Mouse (Mus musculus) left cerebral cortex, postnatal 25 days (tissue): ENCODE data around the gene Guca1a. TPM values are rescaled to one million over a fixed set of nuclear protein-coding genes. Genes with fewer than 3 reads are reported as not detected.
A peak's percentile ranks its signal among the peaks of the same experiment; 100 is the strongest.
"Not testable (repeated sequence)": the region's sequence is repeated elsewhere in the genome, so short reads cannot be mapped to it uniquely, and the experiment has no call there.

Source experiments
- DNase-seq, 2 experiments: peaks; one replicate each; pipeline ENCODE4 v3.0.0; 2022; ENCODE audit warnings: low spot score in 2 of 2, mixed read lengths in 1 of 2
- intact Hi-C: fragments of 180-260 bp; cut with DNase I; formaldehyde crosslinking; loops from one replicate; pipeline ENCODE4 v1.15.1; 2025
- total RNA-seq, 2 experiments: library from RNA; stranded (reverse); gene quantifications; 2 replicates each; pipeline ENCODE4 v1.2.3; 2021

The Guca1a gene
- not detected for total RNA-seq

GRCm38 (mm10) chr17:47400451-47400850, at the start of gene Guca1a:
Gene Guca1a (minus strand): TSS chr17:47400584.
- no peak for DNase-seq
- intact Hi-C loops: no loop called here

- no peak for DNase-seq
- intact Hi-C loops: no loop called here
These were observed 49.0 kb upstream of the Guca1a start for GRCm38 (mm10) chr17:47449432-47449831.

DNA sequence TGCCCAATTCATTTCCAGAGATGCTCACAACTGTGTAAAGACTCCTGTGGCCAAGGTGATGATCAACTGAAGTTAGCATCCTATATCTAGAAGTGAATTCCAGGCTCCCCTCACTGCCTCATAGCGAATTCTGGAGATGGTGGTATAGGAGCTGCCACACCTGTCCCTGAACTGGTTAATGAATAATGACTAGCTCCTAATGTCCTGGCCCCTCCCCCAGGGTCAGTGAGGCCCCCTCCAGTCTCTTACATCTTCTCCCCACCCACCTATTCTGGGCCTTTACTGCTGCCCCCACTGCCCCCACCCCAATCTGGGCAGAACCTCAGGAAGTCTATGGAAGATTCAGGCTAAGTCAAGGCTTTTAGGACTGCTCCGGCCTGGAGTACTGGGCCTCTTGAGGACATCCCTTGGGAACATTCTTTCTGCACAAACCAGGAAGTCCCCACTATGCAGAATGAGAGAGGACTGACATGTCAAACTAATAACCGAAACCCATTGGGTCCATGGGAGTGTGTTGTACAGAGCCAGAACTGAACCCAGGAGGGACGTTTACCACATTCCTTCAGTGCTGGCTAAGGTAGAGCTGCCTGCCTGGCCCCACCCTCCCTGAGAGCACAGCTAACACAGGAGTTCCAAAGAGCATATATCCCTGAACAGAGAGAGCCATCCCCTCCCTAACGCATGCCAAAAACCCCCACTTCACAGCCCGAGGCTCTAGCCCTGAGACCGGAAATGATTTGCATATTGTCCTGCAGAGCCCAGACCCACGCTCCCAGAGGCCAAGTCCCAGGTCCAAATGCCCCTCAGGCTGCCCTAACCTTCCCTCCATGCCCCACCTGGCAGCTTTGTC, 48.4 kb upstream of the Guca1a start:
- intact Hi-C loops: no loop called here
- no peak for DNase-seq

GRCm38 (mm10) chr17:47446561-47446960, 46.2 kb upstream of the Guca1a start:
- no peak for DNase-seq
- intact Hi-C loops: no loop called here

DNA sequence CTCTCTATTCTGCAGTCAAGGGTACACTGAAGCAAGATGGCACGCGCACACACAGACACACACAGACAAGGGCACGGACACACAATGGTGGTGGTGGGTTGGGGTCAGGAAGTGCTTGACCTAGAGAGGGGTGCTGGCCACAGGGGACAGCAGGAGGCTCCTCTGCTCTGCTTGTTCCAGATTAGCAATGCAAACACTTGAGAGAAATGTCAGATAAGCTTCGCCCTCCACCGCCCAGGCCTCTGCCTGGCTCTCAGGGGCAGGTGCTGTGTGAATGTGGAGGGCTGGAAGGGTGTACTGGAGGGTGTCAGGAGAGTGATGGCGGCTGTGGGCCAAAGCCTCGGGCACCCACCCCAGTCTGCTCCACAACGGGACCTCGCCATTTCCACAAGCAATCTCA, 45.6 kb upstream of the Guca1a start:
- DNase-seq: no peak
- intact Hi-C loops: no loop called here

DNA sequence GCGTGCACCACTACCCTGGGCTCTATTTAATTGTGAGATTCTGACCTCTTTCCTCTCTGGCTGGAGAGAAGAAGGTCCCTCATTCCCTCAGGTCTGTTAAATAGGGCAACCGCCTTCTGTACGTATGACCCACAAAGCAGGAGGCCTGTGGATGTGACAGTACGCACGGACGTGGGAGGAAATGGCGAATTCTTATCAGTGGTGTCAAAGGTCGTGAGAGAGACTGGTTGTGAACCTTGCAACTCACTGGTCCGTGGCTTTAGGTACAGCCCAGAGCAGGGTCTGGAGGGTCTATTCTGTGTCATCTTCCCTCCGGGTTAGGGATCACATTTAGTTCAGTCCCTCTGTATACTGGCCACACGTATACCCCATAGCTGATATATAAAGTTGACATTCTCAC, 45.1 kb upstream of the Guca1a start:
- DNase-seq: no peak

GRCm38 (mm10) chr17:47444113-47444512, 43.7 kb upstream of the Guca1a start:
- no peak for DNase-seq
- intact Hi-C loops: no loop called here

More for the DNA sequence above, 45.1 kb upstream of the Guca1a start:
- intact Hi-C loops: no loop called here

- DNase-seq: no peak
- intact Hi-C loops: no loop called here
These were observed 41.9 kb upstream of the Guca1a start for GRCm38 (mm10) chr17:47442271-47442670.

DNA sequence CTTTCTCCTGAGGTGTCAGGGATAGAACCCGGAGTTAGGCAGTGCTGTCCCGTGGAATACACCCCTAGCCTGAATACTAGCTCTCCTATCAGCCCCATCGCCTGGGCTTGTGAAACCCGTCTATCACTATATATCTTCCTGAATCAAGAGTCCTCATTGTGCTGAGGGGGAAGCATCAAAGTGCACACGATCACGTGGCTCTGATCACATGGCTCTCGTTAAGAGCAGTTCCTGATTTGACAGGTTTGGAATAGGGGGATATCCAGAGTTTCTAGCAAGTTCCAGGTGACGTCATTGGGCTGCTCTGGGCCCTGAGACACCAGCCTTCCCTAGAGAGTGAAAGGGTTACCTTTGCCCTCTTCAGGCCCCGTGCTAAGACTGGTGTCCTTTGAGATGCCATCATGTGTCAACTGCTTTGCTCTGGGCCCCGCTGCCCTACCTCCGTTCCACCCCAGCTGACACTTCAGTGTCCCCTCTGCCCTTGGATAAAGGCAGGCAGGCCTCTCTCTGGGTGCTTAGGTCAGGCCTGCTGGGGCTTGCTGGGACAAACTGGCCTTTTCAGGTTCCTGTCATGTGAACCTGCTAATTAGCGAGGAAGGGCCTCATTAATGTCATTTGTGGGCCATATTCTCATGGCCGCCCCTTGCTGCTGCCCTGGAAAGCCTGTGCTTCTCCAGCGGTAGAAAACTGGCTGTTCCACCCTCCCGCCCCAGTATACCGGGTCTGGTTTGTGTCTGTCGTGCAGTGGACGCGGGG, 41.1 kb upstream of the Guca1a start:
- intact Hi-C loops: no loop called here
- DNase-seq: no peak

DNA sequence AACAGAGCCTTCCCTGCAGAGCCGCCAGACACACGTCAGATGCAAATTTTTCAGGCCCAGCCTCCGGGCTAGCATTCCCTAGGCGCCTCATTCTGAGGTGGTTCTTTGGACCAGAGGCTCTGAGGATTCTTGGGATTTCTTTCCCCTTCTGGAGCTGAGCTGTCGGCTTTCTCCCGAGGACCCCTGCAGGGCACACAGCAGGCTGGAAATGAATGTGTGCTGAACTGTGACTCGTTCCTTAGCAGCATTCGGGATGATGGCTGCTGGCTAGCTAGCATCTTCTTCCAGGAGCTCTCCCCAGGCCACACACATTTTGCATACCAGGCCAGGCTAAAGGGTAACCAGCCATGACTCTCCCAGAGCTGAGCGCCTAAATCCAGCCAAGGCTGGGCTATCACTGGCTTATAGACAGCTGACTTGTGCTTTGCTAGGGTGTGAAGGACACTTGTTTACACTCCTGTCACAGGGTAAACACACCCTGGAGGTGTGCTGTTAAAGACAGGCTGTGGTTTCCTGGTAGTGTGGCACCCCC, 40.0 kb upstream of the Guca1a start:
- intact Hi-C loops: no loop called here
- DNase-seq: no peak

- DNase-seq: no peak
- intact Hi-C loops: no loop called here
These were observed 39.1 kb upstream of the Guca1a start for GRCm38 (mm10) chr17:47439396-47440028.

DNA sequence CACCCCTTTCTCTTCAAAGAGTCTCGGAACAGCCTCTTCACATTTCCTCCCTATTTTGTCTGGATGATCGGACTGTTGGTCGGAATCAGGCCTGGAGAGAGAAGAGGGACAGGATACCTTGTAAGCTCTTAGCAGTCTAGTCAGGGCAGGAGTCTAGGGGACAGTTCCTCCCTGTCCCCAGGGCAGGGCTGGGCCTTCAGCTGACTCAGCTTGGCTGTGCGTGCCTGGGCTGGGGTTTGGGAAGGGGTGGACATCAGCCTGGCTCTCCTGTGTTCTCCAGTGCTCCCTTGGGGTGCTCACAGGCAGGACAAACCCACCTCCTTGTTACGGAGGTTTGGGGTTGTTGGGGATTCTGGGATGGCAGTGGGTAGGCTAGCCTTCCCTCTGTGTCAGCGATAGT, 38.2 kb upstream of the Guca1a start:
- intact Hi-C loops: no loop called here
- no peak for DNase-seq

DNA sequence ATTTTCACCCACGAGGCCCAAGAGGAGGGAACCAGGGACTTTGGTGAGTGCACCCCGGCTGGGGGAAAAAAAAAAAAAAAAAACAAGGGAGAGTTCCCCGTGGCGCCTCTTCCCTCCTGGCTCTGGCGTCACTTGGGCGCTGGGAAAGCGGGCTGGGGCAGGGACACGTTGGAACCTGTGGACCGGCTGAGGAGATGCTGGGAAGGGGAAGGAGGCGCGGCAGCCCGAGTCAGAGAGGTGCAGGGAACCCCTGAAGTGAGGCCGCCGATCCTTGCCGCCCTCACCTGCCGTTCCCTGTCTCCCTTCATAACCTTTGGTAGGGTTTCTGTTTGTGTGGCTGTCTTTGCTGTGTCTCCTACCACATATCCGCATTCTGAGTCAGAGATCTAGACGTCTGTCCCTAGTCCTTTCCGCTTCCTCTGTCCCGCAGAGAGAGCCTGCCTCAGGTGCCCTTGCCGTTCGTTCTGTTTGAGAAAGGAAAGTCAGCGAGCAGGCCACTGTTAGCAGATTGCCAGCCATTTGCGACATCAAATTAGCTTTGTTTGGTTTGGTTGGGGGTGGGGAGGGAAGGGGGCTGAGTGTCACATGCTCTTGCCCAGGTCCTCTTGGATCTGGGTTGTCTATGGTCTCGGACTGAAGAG, 36.6 kb upstream of the Guca1a start, which contains the start of gene 1700001C19Rik:
Gene 1700001C19Rik (minus strand): TSS at position 470 of the 641 bp plus-strand sequence.
- intact Hi-C loops: no loop called here
- no peak for DNase-seq

GRCm38 (mm10) chr17:47436156-47436906, 35.9 kb upstream of the Guca1a start, which contains the start of gene AI661453:
Gene AI661453 (plus strand): TSS chr17:47436615.
- intact Hi-C loops: no loop called here
- no peak for DNase-seq

- intact Hi-C loops: no loop called here
- no peak for DNase-seq
These were observed 30.4 kb upstream of the Guca1a start for GRCm38 (mm10) chr17:47430815-47431214.

DNA sequence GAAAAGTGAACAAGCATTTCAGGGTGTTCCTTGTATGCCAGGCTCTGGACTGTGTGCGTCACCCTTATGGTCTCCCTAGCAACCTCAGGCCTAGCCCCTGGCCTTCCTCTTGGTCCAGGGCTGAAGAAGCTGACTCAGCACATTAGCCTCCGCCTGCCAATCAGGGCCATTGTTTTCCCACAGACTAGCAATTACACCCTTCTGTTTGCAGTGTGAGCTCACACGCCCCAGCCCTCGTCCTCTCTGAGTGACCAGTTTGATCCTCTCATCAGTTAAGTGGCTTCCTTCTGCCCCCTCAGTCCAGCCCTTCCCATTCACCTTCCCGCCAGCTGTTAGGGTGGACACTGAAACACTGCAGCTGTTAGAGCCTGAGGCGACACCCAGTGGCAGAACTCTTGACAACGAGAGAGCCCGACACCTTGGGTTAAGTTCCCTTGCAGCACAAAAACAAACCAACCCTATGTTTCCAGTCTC, 28.5 kb upstream of the Guca1a start:
- peak in 1 of 2 experiments; percentile 5 for DNase-seq
- intact Hi-C loops: no loop called here

GRCm38 (mm10) chr17:47427316-47427715, 26.9 kb upstream of the Guca1a start:
- intact Hi-C loops: no loop called here
- no peak for DNase-seq

DNA sequence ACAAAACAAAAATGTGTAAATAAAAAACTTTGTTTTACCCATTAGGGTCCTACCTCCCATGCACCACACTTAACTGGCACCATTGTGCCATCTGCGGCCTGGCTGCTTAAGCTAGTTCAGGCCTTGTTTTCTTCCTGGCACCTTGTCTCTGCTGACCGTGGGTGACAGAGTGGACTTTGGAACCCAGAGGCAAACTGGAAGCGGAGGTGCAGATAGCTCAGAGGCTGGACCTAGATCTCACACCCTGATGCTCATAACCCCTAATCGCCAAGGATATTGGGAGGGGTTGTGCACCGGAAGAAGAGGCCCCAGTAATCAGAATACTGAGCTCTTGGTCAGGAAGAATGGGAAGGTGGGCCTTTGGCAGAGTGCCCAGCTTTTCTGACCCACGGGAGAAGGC, 23.8 kb upstream of the Guca1a start:
- no peak for DNase-seq
- intact Hi-C loops: no loop called here

DNA sequence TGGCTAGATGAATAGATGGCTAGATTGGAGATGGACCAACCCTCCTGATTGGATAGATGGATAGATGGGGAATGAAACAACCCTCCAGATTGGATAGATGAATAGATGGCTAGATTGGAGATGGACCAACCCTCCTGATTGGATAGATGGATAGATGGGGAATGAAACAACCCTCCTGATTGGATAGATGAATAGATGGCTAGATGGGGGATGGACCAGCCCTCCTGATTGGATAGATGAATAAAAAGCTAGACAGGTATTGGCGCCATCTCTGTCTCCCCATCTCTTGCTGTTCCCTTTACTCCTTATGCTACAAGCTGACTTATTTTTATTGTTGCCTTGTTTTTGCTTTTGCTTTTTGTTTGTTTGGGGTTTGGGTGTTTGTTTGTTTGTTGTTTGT, 22.2 kb upstream of the Guca1a start:
- intact Hi-C loops: not testable (repeated sequence)

More for the DNA sequence above, 22.2 kb upstream of the Guca1a start:
- DNase-seq: not testable (repeated sequence)
